Mouse (Mus musculus) frontal cortex, postnatal 36 days (tissue): ENCODE measurements around the gene Lrp1.

Source experiments
- DNase-seq, 2 experiments: peaks; one replicate each; pipeline ENCODE4 v3.0.0; 2022; ENCODE audit warnings: low spot score in 2 of 2

Lrp1 gene

DNA sequence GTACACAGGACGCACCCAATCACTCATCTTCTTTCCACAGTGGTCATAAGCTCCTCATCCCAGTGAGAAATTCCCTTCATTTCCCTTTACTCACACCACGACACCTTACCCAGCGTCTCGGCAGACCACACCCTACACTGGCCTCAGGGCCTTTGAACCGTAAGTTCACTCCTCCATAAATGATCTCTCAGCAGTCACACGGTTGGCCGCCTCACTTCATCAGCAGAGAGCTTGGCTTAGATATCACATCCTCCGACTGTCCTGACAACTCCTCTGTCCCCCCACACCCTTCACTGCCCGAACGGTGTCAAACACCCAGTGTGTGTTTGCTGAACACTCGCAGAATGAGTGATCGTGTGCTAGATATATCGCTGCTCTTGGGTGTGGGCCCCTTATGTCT, 28.1 kb downstream of the Lrp1 start:
- DNase-seq, result no peak

DNA sequence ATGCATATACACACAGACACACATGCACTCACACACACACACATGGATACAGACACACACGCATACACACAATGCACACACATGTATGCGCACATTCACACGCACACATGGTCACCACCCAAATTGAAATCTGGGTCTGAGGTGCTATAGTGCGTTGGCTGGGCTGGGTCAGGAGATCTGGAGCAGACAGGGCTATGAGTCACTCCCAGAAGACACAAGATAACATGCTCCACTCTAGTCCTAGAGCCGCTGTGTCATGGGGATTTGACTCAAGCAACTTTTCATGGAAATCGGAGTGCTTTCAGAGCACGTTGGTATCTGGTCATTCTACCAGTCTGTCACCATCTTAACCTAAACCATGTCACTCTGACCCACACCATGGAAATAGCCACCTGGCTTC, 28.5 kb downstream of the Lrp1 start:
- no peak for DNase-seq

DNA sequence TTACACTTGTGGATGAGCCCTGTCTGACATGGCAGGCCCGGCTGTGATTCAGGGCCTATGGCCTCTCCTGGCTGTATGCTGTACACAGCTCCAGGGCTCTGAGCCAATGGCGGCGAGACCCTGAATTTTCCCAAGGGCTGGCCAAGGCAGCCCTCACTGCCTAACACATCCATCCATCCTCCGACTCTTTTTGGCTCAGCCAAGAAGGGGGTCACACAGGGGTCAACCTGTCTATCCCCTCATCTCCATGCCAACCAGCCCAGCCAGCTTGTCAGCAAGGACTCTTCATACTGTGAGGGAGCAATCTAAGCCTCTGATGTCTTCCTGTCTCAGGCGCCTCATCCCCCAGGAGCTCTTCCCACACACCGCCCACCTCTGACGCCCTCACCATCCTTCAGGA, 29.4 kb downstream of the Lrp1 start:
- no peak for DNase-seq

DNA sequence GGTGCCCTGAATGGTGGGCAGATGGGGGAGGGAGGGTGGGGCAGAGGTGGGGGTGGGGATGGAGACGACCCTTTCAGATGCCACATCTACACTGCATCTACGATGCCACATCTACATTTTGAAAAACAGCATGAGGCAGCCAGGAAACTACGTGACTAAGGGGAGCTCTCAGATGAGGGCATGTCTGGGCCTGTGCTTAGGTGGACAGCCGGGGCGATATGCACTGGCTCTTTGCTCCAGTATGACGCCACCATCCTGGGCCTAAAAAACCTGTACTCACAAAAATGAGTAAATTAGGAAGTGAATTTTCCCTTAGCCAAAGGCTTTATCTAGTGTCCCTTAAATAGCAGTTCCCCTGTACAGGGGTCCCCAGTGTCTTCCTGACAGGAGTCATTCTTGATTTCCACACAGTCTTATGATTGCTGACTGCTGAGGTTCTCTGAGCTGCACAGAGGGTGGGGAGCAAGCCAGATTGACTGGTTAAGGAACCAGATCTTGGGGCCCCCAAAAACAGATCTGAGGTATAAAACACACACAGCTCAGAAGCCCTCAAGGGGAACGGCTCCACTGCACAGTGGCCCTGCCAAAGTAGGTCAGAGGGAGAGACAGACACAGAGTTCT, 30.0 kb downstream of the Lrp1 start:
- DNase-seq, result no peak

DNA sequence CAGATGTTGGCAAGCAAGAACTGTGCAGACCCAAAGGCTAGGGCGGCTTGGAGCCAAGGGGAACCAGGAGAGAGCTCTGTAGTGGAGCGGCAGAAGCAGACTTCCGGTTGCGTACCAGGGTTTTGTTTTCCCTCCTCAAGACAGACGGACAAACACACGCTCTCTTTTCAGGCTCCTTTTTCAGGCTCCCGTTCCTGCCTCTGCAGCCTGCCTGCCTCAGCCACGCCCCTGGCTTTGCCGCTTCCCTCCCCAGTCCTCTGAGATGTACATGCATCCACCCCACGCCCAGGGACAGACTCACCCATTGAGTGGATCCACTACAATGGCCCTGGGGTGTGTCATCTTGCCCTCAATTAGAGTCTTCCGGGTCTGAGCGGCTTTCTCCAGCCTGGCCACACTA, 30.7 kb downstream of the Lrp1 start:
- no peak for DNase-seq

DNA sequence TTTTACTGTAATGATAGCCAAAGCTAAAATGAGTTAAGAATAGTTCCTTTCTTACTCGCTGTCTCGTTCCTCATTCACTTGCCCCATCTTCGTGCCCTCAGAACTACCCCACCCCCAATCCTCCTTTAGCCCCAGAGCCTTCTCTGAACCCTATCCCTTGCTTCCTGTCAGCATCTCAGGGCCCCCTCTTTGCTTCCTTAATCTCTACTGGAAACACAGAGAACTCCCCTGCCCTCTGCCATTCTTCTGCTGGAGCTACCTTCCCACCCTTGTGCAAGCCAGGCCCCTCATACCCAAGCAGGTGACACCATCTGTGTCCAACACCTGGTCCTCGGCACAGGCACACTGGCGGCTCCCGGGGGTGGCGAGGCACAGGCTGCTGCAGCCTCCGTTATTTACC, 33.2 kb downstream of the Lrp1 start:
- DNase-seq, result no peak

DNA sequence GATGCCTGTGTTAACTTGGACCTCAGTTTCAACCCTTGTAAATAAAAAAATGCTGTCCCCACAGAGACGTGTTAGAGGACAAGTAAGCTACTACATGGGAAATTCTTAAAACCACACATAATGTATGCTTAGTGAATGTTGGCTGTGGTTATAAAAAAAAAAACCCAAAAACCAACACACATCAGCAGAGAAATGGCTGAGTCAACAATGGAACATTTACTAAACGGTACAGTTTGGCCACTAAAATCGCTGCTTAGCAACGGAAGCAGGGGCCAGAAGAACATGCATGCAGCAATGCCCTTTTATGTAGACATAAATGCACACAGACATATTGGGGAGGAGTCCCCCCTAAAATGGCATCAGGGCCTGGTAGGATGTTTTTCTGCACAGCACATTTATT, 34.7 kb downstream of the Lrp1 start:
- DNase-seq, result no peak

DNA sequence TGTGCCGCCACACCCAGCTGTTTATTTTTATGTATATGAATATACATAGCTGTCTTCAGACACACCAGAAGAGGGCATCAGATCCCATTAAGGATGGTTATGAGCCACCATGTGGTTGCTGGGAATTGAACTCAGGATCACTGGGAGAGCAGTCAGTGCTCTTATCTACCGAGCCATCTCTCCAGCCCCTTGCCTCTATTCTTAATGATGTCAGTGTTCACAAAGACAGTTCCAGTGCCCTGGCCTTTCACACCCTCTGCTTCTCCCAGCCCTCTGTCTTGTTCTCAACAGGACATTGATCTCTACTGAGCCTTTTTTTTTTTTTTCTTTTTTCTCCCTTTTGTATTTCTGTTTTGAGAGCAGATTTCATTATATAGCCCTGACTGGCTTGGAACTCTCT, 35.4 kb downstream of the Lrp1 start:
- no peak for DNase-seq

DNA sequence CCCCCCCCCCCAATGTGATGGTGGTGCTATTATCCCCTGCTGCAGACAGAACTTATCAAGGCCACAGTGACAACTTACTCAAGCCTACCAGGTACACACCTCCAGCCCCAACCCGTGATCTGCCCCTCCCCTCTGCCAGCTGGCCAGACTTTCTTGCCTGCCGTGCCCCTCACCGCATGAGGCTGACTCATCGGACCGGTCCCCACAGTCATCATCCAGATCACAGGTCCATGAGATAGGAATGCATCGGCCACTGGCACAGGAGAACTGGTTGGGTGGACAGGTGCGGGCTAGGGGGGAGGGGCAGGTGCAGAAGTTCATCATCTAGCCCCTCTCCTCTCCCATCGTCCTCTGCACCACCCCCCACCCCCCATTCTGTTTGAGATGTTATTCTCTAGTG, 37.3 kb downstream of the Lrp1 start:
- no peak for DNase-seq

DNA sequence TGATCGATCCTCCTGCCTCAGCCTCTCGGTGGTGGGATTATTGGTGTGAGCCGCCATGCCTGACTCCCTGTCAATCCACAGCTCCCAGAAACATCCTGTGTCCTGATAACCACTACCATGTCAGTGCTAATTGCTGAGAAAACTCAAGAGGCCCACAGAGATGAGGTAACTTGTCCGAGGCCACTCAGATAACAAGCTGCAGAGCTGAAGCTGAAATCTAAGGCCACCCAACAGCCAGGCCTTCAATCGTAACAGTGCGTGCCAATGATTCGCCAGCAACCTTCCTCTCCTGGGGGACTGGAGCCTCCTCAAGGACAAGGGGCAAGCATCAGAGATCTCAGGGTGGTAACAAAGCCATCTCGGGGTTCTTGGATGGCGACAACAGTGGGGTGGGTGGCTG, 39.7 kb downstream of the Lrp1 start:
- no peak for DNase-seq

DNA sequence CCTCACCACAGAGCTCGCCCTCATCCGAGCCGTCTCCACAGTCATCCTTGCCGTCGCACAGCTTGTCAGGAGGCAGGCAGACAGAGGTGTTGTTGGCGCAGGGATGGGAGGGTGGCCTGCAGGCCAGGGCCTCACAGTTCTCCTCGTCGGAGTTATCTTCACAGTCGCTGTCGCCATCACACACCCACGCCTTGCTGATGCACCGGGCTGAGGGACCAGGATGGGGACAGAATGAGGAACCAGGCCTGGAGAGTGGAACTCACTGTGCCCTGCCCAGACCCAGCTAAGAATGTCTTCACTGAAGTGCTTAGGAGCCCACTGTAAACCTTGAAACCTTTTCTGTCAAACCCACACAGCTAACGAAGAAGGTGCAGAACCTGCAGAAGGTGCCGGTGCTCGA, 43.0 kb downstream of the Lrp1 start:
- no peak for DNase-seq

DNA sequence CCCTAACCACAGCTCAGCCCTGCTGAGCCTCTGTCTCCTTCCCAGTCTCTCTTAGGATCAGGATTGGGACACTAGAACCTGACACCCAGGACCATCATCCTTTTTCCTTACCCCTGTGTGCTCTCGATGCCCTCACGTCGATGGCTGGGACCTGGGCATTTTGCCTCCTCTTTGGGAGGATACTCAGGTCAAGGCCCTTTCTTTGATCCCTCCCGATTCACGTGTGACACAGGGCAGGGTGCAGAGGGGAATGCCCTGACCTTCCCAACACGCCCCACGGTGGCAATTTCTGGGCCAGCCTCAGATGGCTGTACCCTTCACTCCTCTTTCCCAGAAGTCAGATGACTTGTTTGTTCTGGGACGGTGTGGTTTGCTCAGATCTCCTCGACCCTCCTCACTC, 43.8 kb downstream of the Lrp1 start:
- DNase-seq, result no peak

DNA sequence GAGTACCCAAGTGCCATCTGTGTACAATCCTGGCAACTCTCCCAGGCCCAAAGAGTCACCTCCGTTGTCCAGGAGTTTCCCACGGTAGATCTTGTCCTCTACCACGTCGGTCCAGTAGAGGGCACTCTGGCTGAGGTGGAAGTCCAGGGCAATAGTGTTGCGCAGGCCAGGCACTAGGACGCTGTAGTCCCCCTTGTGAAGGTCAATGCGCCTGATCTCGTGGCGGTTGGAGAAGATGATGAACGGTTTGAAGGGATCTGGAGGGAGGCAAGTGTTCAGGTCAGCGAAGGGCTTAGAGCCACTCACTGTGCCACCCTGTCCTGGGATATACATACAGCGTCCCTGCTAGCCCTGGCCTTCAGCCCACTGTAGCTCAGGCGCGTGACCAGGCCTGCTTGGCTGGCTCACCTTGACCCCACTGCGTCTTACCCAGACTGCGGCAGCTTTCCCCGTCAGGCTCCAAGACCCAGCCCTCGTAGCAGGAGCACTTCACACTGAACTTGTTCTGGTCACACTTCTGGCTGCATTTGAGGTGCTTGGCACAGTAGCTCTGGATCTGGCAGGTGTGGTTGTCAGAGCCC, 44.5 kb downstream of the Lrp1 start:
- DNase-seq, result peak in 1 of 2 experiments; percentile 53

DNA sequence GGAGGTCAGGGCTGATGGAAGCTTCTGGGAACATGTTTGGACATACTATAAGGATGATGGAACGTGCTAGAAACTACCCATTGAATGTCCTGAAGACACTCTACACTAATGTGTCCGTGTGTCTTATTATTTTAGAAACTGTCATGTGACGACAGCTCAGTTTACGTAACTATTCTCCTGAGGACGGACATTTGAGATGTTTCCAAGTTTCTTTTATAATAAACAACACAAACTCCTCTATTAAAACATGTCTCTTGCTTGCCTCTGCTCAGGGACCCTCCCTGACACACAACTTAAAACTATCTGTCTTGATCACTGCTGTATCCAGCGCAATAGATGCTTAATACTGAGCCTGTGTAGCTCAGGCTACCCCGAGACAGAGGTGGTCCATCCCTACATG, 45.2 kb downstream of the Lrp1 start:
- DNase-seq, result no peak

DNA sequence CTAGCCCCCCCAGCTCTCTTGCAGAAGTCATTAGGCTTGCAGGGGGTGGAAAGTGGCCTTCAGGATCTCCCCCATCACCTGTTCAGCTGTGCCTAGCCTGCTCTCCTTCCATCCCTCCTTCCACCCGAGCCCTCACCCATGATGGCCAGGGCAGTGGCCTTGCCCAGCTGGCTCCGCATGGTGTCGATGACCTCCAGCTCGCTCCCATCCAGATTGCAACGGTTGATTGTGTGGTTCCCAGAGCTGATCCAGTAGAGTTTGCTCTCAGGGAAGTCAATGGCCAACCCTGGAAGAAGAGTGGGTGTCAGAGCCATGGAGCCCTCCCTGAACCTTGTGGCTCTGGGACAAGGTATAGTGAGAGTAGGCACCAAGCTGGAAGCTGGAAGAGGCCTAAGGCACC, 48.7 kb downstream of the Lrp1 start:
- DNase-seq, result no peak

DNA sequence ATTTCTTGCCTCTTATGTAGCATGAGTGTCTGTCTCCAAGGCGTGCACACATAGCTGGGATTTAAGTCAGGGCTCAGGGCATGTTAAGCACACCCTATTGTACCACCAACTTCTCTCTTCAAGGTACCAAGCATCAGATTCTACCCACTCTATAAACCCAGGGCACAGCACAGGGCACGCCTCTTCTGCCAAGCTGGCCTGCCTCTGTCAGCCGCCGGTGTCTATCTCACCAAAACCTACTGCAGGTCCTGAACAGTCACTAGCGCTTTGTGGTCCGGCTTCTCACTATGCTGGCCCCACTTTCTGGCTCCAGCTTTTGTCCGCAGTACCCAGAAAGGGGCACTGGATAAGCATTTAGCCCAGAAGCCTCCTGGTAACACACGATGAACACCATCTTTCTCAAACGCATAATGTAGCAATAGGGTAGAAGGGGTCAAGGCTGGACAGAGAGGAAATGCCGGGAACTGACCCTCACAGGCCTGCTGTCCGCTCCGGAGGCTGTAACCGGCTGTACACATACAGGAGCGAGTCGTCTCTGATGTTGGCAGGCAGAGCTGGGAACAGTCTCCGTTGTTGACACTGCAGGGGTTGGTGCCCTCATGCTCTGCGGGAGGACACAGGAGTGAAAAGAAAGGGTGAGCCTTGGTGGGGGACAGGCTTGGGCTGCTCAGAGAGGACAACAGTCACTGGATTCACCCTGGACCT, 49.9 kb downstream of the Lrp1 start:
- no peak for DNase-seq

DNA sequence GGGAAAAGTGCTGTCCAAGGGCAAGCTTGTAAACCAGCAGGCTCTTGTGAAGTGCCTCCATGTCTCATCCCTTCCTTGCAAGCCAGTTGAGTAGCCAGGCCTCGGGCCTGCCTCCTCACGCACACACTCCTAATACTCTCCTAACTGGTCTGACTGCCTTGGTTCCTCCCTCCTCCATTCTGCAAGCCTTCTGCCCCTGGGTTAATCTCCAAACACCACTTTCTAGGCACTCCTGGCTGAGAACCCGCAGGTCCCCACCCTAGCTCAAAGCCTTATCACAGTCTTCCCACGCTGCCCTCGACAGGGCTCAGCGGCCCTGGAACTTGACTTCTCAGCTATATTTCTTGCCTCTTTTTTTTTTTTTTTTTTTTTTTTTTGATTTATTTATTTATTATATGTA, 50.6 kb downstream of the Lrp1 start:
- no peak for DNase-seq

DNA sequence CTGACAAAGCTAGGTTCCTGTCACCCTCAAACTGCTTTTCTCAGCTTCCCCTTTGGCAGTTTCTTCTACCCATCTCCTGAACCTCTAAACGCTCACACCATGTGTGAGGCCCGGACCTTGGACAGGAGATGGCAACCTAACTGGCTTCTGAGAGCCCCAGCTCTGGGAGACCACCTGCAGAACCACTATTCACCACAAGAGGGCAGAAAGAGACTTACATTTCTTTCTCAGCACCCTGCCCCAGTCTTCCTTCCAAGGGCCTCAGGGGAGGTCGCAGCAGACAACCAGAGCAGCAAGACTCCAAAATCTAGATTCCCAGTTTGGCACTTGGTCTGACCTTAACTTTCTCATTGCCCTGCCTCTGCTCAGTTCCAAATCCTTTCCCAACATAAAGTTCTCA, 51.5 kb downstream of the Lrp1 start:
- peak; percentile 62 to 74 for DNase-seq

DNA sequence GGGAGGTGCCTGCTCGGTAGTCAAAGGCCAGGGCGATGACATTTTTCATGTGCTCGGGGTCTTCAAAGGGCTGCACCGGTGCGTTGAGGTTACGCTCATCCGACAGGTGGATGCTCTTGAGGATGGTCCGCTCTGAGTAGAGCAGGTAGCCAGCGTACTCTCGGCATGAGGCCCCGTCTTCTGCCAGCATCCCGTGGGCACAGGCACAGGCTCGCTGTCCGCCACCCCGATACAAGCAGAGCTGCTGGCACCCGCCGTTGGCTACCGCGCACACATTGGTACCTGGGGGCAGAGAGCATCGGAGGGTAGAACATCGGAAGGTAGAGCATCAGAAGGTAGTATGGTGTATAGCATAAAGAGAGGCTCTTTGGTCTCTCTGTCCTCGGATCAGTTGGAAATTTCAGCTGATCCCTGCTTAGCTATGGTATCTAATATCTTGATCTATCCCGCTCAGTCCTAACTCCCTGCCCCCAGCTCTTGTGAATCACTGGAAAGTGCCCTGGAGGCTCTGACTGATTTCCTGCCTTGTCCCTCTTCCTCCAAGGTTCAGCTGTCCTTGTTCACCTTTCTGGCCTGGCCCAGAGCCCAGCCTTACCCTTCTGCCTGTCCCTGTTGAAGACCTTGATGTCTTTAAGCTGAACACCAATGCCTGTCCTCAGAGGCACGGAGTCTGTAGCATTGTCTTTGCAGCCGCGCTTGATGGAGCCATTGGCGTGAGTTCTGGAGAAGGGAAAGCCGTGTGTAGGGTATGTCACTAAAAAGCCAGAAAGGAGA, 54.2 kb downstream of the Lrp1 start:
- DNase-seq, result no peak

DNA sequence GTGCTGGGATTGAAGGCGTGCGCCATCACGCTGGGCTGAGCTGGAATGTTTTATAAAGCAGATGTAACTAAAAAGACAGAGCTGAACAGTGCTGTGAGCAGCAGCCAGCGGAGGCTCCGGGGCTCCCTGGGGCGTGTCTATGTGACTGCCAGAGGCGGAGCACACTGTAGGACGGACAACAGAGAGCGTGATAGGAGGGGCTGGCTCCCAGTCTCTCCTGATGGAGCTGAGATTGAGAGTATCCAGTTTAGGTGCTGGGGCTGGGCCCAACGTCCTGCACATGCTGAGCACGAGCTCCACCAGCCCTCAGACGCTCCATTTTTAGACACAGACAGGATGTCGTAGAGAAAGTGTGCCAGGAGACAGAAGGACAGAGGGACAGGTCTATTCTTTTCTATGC, 56.6 kb downstream of the Lrp1 start:
- DNase-seq, result peak in 1 of 2 experiments; percentile 42

DNA sequence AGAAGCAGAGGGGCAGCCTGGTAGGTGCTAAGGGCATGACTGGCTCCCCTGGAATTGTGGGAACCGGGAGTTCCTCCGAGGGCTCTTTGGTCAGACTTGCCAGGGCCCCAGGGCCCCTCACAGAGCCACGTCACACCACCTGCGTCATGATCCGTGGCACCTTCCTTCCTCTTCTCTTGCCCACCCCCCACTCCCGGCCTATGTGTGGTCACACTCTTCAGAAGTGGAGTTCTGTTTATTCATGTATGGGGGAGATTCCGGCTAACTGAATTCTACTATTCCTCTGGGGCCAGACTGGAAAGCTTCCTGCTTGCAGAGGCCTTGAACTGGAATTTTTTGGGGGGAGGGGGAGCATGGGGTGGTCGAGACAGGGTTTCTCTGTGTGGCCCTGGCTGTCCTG, 57.1 kb downstream of the Lrp1 start:
- DNase-seq, result no peak

DNA sequence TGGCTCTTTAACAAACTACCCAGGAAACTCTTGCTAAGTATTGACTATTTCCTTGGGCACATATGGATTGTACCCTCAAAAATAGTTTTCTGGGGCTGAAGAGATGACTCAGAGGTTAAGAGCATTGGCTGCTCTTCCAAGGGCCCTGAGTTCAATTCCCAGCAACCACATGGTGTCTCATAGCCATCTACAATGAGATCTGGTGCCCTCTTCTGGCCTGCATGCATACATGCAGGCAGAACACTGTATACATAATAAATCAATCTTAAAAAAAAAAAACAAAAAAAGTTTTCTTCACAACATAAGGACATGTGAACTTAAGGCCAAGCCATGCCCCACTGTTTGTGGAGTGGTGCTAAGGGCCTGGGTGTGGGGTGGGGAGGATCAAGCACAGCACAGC, 59.8 kb downstream of the Lrp1 start:
- no peak for DNase-seq

DNA sequence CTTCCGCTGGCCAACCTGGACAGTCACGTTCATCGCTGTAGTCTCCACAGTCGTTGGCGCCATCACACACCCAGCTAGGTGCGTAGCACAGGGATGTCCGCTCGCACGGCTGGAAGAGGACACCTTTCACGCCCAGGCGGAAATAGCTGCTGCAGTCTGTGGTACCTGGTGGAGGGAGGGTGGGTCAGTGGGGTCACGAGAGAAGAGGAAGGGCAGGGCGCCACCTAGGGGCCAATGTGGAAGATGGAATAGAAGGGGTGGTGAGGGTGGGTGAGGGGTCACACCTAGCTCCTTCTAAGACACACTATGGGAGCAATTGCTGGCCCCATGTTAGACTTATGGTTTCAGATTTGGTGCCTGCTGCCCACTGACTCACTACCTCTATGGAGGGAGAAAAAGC, 63.6 kb downstream of the Lrp1 start:
- DNase-seq, result no peak
